Mouse (Mus musculus) gastrocnemius, postnatal 25 days (tissue): ENCODE results near the gene Slc35c2. TPM values are rescaled to one million over a fixed set of nuclear protein-coding genes. Genes with fewer than 3 reads are reported as not detected.
A peak's percentile ranks its signal among the peaks of the same experiment; 100 is the strongest.

Experiments used
- DNase-seq: peaks from one replicate; pipeline ENCODE4 v3.0.0; 2022
- total RNA-seq, 2 experiments: library from RNA; stranded (reverse); gene quantifications; 1 replicate in 1 of 2; 2 replicates in 1 of 2; pipeline ENCODE4 v1.2.3; 2021

The Slc35c2 gene
- total RNA-seq, 2 experiments from 2014 or later: 16.0 to 17.0 TPM

DNA sequence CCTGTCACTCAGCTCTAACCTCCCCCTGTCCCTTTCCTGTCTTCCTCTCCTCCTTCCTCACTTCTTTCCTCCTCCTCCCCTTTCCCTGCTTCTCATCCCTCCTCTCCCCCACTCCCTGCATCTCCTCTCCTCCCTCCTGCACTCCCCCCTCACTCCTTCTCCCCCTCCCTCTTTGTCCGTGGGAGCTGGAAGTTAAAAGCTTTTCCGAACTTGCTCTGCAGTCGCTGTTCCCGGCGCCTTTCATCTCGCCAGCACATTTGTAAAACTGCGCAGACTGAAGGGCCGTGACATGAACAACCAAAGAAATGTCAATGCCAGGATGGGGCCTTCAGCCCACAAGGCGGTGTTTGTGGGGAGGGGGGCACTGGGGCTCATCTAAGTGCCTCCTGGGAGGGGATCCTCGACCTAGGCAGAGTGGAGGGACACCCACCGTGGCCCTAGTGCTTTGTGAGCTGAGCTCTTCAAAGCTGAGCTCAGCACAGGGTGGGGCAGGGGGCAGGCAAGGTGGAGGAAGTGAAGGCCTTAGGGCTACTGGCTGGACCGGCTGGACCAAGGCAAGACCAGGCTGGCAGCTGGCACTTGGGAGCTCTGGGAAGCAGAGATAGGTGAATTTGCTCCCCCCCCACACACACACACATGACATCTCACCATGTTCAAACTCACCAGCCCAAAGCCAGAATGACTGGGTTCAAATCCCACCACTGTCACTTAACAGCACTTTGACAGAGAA lies 49.1 kb downstream of the Slc35c2 start:
- DNase-seq: no peak

DNA sequence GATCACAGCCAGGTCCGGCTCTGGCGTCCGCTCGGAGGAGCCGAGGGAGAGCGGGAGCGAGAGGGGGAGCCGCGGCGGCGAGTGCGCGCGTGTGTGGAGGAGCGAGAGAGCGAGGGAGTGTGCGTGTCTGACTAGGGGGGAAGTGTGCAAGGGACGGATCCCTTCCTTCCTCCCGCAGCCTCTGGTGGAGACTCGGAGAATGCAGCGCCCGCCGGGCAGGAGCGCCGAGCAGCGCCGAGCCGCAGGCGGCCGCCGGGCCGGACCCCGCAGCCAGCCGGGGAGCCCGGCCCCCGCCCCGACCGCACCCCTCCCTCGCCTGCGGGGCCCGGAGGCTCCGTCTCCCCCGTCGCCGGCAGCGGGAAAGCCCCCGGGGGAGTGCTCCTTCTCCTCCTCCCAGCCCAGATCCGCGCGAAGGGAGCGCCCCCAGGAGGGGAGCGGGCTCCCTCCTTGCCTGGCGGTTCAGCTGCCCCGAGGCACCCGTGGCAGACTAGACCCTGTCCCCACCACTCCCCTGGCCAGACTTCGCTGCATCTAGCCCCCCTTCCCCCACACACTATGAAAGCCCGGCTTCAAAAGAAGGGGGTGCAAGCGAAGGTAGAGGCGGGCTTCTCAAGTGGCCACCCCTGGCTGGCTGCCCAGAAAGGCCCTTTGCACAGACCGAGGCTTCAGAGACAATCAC lies 52.9 kb downstream of the Slc35c2 start, which contains the start of gene Cdh22:
Gene Cdh22 (minus strand): TSS at position 241 of the 679 bp plus-strand sequence.
- no peak for DNase-seq

DNA sequence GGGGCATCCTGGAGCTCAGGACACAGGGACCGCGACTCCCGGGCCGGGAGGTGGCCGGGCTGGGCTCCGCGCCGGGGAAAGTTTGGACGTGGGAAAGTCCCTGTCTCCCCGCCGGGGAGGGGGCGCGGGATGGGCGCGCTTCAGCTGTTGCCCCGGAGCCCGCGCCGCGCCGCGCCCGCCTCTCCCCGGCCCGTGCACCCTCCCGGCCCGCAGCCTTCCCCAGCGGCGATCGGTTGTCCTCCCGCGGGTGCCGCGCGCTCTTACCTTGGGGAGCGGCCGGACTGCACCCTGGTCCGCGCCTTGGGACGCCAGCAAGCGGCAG lies 53.4 kb downstream of the Slc35c2 start:
- peak; percentile 22 for DNase-seq

DNA sequence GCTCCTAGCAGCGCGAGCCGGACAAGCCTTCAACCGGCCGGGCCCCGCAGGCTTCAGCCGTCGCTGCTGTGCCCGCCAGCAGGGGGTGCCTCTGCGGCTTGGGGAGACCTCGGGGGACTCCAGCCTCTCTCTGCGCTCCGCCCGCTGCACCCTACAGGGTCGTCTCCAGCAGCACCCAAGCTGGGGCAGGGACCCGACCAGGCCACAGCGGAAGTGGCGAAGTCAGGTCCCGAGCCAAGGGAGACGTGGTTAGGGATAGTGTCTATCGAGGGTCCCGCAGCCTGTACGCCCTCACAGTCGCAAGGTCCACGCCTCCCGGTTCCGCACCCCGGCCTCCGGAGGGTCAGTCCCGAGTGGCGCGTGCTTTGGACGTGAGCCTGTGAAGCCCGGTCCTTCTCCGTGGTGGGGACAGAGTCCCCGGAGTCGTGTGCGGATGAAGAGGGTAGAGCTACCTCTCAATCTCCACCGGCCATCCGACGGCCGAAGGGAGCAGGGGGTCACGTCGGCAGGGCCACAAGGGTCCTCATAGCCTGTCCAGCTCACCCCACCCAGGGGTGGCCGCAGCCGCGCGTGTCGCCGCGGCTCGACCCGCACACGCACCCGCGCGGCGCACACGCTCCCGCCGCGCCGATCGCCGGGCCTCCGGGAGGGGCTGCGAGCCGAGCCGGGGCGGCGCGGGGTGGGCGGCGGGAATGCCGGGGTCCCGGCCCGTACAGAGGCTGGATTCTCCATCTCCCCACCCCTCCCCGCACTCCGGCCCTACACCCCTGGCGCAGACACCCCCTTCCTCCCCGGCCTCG lies 54.0 kb downstream of the Slc35c2 start:
- peak; percentile 20 for DNase-seq

DNA sequence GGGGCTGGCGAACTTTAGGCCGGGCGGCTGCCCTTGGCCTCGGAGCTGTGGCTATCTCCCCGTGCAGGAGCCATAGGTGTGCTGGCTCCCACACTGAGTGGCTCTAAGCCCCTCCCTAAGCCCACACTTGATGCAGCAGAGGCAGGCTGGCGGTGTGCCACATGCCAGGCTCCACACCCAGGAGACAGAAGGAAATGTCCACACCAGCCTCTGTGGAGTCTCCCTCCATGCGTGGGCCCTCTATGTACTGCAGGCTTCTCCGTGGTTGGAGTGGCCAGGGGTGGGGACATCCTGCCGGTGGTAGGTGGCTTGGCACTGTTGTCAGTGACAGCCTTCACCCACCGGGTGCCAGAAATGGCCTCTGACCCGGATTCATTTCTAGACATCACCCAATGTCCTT lies 58.6 kb downstream of the Slc35c2 start:
- DNase-seq: no peak

Other genes with a start within 250 kb of the Slc35c2 start
- under 1 TPM; 0.48 to 0.84 TPM for gene Cd40, start 232.2 kb downstream of the Slc35c2 start, total RNA-seq
- gene 1700025C18Rik, start 197.1 kb downstream of the Slc35c2 start, total RNA-seq: not detected
- under 1 TPM; 0.08 to 0.18 TPM for gene Cdh22, start 53.0 kb downstream of the Slc35c2 start, total RNA-seq
- gene Elmo2, start 38.6 kb upstream of the Slc35c2 start, total RNA-seq: 10 to 100 TPM; 12.7 to 13.4 TPM
- not detected for gene Zfp663, start 80.9 kb upstream of the Slc35c2 start, total RNA-seq
- gene Zfp334, start 100.4 kb upstream of the Slc35c2 start, total RNA-seq: 1 to 10 TPM; 1.9 to 2.0 TPM
- gene Ocstamp, start 112.5 kb upstream of the Slc35c2 start, total RNA-seq: under 1 TPM in 1 of 2 experiments, not detected in 1; 0.08 TPM
- under 1 TPM; 0.11 to 0.18 TPM for gene Slc13a3, start 185.4 kb upstream of the Slc35c2 start, total RNA-seq
- gene Trp53rka, start 205.5 kb upstream of the Slc35c2 start, total RNA-seq: 1 to 10 TPM; 8.3 to 9.2 TPM
- 1 to 10 TPM; 1.3 to 1.6 TPM for gene Slc2a10, start 215.9 kb upstream of the Slc35c2 start, total RNA-seq